Mouse (Mus musculus) hindbrain, embryonic 10.5 days (tissue): ENCODE measurements around the gene Prkcq. TPM values are rescaled to one million over a fixed set of nuclear protein-coding genes. Genes with fewer than 3 reads are reported as not detected.

Experiments used
- DNase-seq: peaks from one replicate; pipeline ENCODE4 v3.0.0-alpha.2; 2017; ENCODE audit warnings: low spot score
- H3K27ac ChIP-seq: fragments of 300-500 bp; sonication (generic); 2 replicates; pipeline ENCODE4 v1.5.1; 2016; ENCODE audit warnings: mild to moderate bottlenecking, moderate library complexity
- H3K27me3 ChIP-seq: fragments of 300-500 bp; sonication (generic); 2 replicates; pipeline ENCODE4 v1.6.1; 2016; ENCODE audit warnings: mild to moderate bottlenecking; ENCODE audit not compliant: poor library complexity, insufficient read depth, severe bottlenecking
- H3K36me3 ChIP-seq: fragments of 300-500 bp; sonication (generic); 2 replicates; pipeline ENCODE4 v1.6.1; 2016; ENCODE audit warnings: mild to moderate bottlenecking, moderate library complexity
- H3K4me1 ChIP-seq: fragments of 300-500 bp; sonication (generic); replicated peaks from 2 replicates; pipeline ENCODE4 v1.6.1; 2016; ENCODE audit warnings: mild to moderate bottlenecking
- H3K4me3 ChIP-seq: fragments of 300-500 bp; sonication (generic); 2 replicates; pipeline ENCODE4 v1.5.1; 2016; ENCODE audit warnings: mild to moderate bottlenecking, moderate library complexity
- H3K9me3 ChIP-seq: fragments of 300-500 bp; sonication (generic); 2 replicates; pipeline ENCODE4 v1.6.1; 2016; ENCODE audit warnings: mild to moderate bottlenecking, moderate library complexity
- WGBS: fragments of 180-500 bp; shearing (Covaris S2); methylation state at CpG from one replicate; pipeline ENCODE4 v1.1.7; 2016; 5-methylcytosine and 5-hydroxymethylcytosine counted together
- polyA plus RNA-seq: library from polyadenylated mRNA; unstranded; fragments of >200 nt; fragmentation: Nextera tagmentation; extraction: Ambion mirVana; gene quantifications from 2 replicates; pipeline ENCODE4 v1.2.1, GENCODE M21; 2016

Gene Prkcq
- polyA plus RNA-seq, 1 experiment from 2014 or later: 1.9 TPM

DNA sequence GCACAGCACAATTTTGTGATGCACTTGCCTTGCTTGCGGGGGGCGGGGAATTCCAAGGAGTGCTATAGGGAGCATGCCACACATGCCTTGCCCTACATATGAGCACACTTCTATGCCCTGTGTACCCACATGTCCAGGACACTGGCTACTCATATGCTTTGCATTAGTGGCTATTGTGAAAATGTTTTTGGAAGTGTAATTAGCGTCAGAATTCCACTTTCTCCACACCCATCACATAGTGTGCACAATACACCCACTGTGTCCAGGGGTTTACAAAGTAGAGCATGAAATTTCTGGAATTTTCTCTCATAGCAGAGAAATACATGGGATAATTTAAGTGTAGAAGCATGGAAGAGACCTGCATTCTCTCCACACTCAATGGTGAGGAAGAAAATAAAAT lies 7.7 kb upstream of the Prkcq start:
- Histone ChIP-seq H3K27ac (no peak overlapping the region), H3K9me3 (no peaks in the 10 kb centered on the region), H3K4me3 (no peak overlapping the region), H3K27me3 (no peaks in the 10 kb centered on the region), H3K36me3 (no peaks in the 10 kb centered on the region), H3K4me1 (no peaks in the 10 kb centered on the region)
- no peak for DNase-seq
- 74% methylated on average over 3 of the region's 3 CpGs for WGBS

DNA sequence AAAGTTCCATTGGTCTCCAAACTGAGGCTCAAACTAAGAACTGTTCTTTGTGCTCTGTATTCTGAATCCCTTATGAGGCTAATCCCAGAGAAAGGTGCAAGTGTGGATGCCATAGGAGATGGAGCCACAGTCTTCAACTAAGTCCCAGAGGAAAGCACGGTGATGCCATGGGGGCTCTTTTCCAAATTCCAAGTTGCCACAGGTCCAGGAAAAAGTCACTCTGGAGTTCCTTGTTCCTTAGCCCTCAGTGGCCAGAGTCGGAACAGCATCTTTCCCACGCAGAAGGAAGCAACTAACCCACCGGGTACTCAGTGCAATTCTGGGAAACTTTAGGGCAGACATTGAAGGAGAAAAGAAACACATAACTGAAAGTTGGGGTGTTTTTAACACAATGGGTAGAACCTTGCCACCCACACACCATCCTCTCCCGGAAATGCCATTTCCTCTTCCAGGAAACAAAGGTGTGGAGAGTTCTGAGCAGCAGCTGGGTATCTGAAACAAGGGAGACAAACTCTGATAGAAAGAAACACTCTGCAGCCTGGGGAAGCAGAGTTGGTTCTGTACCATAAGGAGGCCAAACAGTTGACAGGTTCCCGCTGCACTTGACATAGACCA lies 2.1 kb upstream of the Prkcq start:
- H3K36me3 ChIP-seq: no peaks in the 10 kb centered on the region
- WGBS: 75% methylated on average over 6 of the region's 6 CpGs
- H3K4me3 ChIP-seq: no peak overlapping the region
- no peak for DNase-seq
- H3K4me1 ChIP-seq: peaks cover 25% of the 10 kb centered on the region
- peaks cover 13% of the 10 kb centered on the region for H3K27me3 ChIP-seq
- H3K9me3 ChIP-seq: no peaks in the 10 kb centered on the region
- H3K27ac ChIP-seq: no peak overlapping the region

DNA sequence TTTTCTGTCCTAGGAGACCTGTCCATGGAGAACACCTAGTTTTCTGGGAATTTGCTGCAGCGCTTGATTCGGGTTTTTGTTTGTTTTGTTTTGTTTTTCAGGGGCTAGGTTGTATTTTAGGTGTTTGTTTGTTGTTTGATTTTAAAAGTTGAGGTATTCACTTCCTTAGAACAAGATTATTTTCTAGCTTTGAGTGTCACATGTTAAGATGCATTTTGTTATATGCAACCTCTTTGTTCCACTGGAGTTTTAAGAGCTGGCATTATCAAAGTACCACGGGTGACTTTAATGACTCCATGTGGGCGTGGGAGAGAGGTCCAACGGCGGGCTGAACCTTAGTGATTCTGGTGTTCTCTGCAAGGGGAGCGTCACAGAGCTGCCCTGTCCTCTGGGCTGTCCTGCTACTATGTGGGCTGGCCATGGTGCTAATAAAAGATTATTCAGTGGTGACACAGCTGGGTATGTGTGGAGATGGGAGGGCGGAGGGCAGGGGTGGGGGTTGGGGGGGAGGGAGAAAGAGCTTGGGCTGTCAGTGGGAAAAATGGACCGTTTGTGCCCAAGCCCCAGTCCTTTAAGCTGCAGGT lies 1.0 kb downstream of the Prkcq start:
- Histone ChIP-seq H3K27ac (no peak overlapping the region), H3K4me3 (peak overlapping the region; percentile 57), H3K27me3 (peaks cover 13% of the 10 kb centered on the region), H3K4me1 (peaks cover 25% of the 10 kb centered on the region), H3K36me3 (no peaks in the 10 kb centered on the region), H3K9me3 (no peaks in the 10 kb centered on the region)
- peak; percentile 20 for DNase-seq
- 13% methylated on average over 9 of the region's 9 CpGs for whole genome bisulfite sequencing

GRCm38 (mm10) chr2:11173521-11173920 lies 1.6 kb downstream of the Prkcq start:
- Histone ChIP-seq H3K4me3 (peak overlapping the region; percentile 57; the same call in 1 of the 2 replicates), H3K36me3 (no peaks in the 10 kb centered on the region), H3K9me3 (no peaks in the 10 kb centered on the region), H3K27me3 (peaks cover 13% of the 10 kb centered on the region), H3K27ac (no peak overlapping the region), H3K4me1 (peaks cover 25% of the 10 kb centered on the region)
- no peak for DNase-seq
- 37% methylated on average over 4 of the region's 4 CpGs for WGBS

- 83% methylated on average over 4 of the region's 4 CpGs for WGBS
- Histone ChIP-seq H3K36me3 (no peaks in the 10 kb centered on the region), H3K27ac (no peak overlapping the region), H3K9me3 (no peaks in the 10 kb centered on the region), H3K4me1 (peaks cover 25% of the 10 kb centered on the region), H3K27me3 (peaks cover 13% of the 10 kb centered on the region), H3K4me3 (no peak overlapping the region)
- no peak for DNase-seq
Measured at GRCm38 (mm10) chr2:11174101-11174500, 2.2 kb downstream of the Prkcq start.

GRCm38 (mm10) chr2:11177880-11178279 lies 6.0 kb downstream of the Prkcq start:
- no peak overlapping the region for H3K27ac ChIP-seq
- H3K4me3 ChIP-seq: no peak overlapping the region
- peaks cover 12% of the 10 kb centered on the region for H3K4me1 ChIP-seq
- DNase-seq: no peak
- H3K27me3 ChIP-seq: peaks cover 7% of the 10 kb centered on the region
- no peaks in the 10 kb centered on the region for H3K9me3 ChIP-seq
- H3K36me3 ChIP-seq: no peaks in the 10 kb centered on the region
- 95% methylated on average over 12 of the region's 12 CpGs for WGBS

DNA sequence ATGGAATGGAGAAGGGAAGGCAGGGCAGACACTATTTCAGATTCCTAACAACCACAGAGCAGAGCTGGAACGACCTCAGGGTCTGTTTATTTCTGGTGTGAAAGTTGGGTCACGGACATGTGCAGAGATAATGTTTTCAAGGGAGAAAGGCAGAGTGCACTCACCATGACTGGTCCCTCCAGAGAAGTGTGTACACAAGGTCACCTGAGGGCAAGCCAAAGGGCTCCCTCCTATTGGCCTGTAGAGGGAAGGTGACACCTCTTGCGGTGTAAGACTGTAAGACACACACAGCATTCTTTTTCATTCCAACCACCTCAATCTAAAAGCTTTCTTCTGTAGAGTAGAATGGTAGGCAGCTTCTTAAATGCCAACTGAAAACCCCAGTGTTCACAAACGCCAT lies 9.6 kb downstream of the Prkcq start:
- Histone ChIP-seq H3K36me3 (no peaks in the 10 kb centered on the region), H3K4me3 (no peak overlapping the region), H3K4me1 (no peaks in the 10 kb centered on the region), H3K27ac (no peak overlapping the region), H3K27me3 (no peaks in the 10 kb centered on the region), H3K9me3 (no peaks in the 10 kb centered on the region; the same call in 1 of the 2 replicates)
- DNase-seq: no peak
- 64% methylated on average over 4 of the region's 4 CpGs for WGBS

GRCm38 (mm10) chr2:11182096-11182495 lies 10.2 kb downstream of the Prkcq start:
- Histone ChIP-seq H3K36me3 (no peaks in the 10 kb centered on the region), H3K27ac (no peak overlapping the region), H3K4me1 (no peaks in the 10 kb centered on the region), H3K27me3 (no peaks in the 10 kb centered on the region), H3K4me3 (no peak overlapping the region), H3K9me3 (no peaks in the 10 kb centered on the region; the same call in 1 of the 2 replicates)
- WGBS: 89% methylated on average over 7 of the region's 7 CpGs
- no peak for DNase-seq

GRCm38 (mm10) chr2:11183991-11184390 lies 12.1 kb downstream of the Prkcq start:
- DNase-seq: no peak
- no peak overlapping the region for H3K4me3 ChIP-seq
- H3K27me3 ChIP-seq: no peaks in the 10 kb centered on the region
- H3K9me3 ChIP-seq: no peaks in the 10 kb centered on the region; the same call in 1 of the 2 replicates
- no peaks in the 10 kb centered on the region for H3K36me3 ChIP-seq
- H3K4me1 ChIP-seq: no peaks in the 10 kb centered on the region
- no peak overlapping the region for H3K27ac ChIP-seq
- 92% methylated on average over 5 of the region's 5 CpGs for WGBS

GRCm38 (mm10) chr2:11186586-11186985 lies 14.7 kb downstream of the Prkcq start:
- Histone ChIP-seq H3K4me3 (no peak overlapping the region), H3K9me3 (no peaks in the 10 kb centered on the region; the same call in 1 of the 2 replicates), H3K27ac (no peak overlapping the region), H3K4me1 (no peaks in the 10 kb centered on the region), H3K27me3 (no peaks in the 10 kb centered on the region), H3K36me3 (no peaks in the 10 kb centered on the region)
- WGBS: 93% methylated on average over 3 of the region's 3 CpGs
- DNase-seq: no peak

DNA sequence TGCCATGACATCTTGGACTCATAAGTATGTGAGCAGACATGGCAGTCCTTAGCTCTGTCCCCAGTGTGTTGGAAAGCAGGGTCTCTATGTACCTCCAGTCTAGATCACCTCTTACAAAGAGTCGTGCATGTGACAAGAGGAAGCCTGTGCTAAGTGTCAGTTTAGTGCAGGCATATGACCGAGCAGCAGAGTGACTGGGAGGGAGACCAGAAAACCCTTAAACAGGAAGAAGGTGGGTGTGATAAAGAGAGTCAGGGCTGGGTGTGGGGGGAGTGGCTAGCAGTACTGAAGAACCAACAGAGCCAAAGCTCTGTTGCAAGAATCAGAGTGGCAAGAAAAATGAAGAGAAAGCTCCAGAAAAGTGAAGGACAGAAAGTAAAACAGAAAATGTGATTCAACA lies 15.3 kb downstream of the Prkcq start:
- H3K36me3 ChIP-seq: no peaks in the 10 kb centered on the region
- 82% methylated on average over 2 of the region's 2 CpGs for WGBS
- H3K27me3 ChIP-seq: no peaks in the 10 kb centered on the region
- H3K4me1 ChIP-seq: no peaks in the 10 kb centered on the region
- no peak overlapping the region for H3K27ac ChIP-seq
- no peaks in the 10 kb centered on the region; the same call in 1 of the 2 replicates for H3K9me3 ChIP-seq
- DNase-seq: no peak
- no peak overlapping the region for H3K4me3 ChIP-seq

GRCm38 (mm10) chr2:11188279-11188678 lies 16.4 kb downstream of the Prkcq start:
- H3K27me3 ChIP-seq: no peaks in the 10 kb centered on the region
- WGBS: 95% methylated on average over 1 of the region's 1 CpGs
- no peaks in the 10 kb centered on the region for H3K36me3 ChIP-seq
- H3K4me1 ChIP-seq: no peaks in the 10 kb centered on the region
- DNase-seq: no peak
- H3K9me3 ChIP-seq: no peaks in the 10 kb centered on the region; the same call in 1 of the 2 replicates
- no peak overlapping the region for H3K27ac ChIP-seq
- no peak overlapping the region for H3K4me3 ChIP-seq

GRCm38 (mm10) chr2:11189150-11189767 lies 17.4 kb downstream of the Prkcq start:
- Histone ChIP-seq H3K4me1 (no peaks in the 10 kb centered on the region), H3K27ac (no peak overlapping the region), H3K36me3 (no peaks in the 10 kb centered on the region), H3K4me3 (no peak overlapping the region), H3K9me3 (no peaks in the 10 kb centered on the region; the same call in 1 of the 2 replicates), H3K27me3 (no peaks in the 10 kb centered on the region)
- DNase-seq: no peak
- 93% methylated on average over 4 of the region's 4 CpGs for WGBS
